In the genomic region with DNA sequence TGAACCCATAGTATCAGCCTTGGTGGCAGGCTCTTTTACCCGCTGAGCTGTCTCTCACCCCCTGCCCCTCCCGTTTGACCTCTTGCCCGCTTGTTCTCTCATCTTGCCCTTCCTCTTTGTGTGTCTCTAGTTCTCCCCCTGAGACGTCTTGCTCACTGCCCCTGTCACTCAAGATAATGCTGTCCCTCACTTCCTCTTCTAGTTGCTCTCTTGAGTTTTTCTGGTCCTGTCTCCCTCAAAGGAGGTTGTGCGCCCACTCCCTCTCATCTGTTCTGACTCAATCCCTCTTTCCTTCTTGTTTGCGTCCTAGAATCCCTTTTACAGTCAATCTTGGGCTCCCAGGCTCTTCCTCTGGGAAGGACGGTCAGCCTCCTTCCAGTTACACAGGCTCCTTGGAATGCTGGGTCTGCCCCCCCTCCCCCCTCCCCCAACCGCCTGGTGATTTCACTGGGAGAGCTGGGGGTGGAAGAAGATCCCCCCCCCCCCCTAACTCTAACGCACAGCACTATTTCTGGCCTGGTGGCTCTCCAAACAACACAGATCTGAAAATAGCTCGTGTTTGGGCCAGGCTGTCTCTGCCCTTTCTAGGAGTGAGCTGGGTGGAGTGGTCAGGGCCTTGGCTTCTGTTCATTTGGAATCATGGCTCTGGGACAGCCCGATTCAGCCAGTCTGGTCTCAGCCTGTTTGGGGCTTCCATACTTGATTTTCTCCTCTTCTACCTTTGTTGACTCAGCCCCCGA, we compare ENCODE assay signal across 8 mouse cellular contexts. TPM values are rescaled to one million over a fixed set of nuclear protein-coding genes. Genes with fewer than 3 reads are reported as not detected.
A peak's percentile ranks its signal among the peaks of the same experiment; 100 is the strongest.
DNase-seq lines count a peak whose midpoint lies in the region; ATAC-seq and TF ChIP-seq lines count a peak whose summit lies in the region.

No protein-coding gene starts in this region.

- TF ChIP-seq CTCF in intestine, postnatal 0 days (IDR thresholded peaks at IDR 0.05; ENCODE audit: low read depth) = no peak
- no peak for TF ChIP-seq CTCF in liver, postnatal 0 days (IDR thresholded peaks at IDR 0.05; ENCODE audit: low read depth)

- peaks cover 34% of the 10 kb centered on the region; the same call in 1 of the 2 replicates for H3K4me1 ChIP-seq in intestine, embryonic 14.5 days (replicated peaks; ENCODE audit: control insufficient read depth, insufficient read depth, low read length)
- 0 out of 2 replicates have a peak, but pooled peaks cover 7% of the 10 kb centered on the region for H3K4me1 ChIP-seq in intestine, postnatal 0 days (replicated peaks; ENCODE audit: control insufficient read depth, insufficient read depth, low read length)
- H3K4me1 ChIP-seq in heart, embryonic 13.5 days = peaks cover 74% of the 10 kb centered on the region
- H3K4me1 ChIP-seq in liver, postnatal 0 days (ENCODE audit: insufficient read depth) = peaks cover 41% of the 10 kb centered on the region

- TF ChIP-seq EP300 in liver, postnatal 0 days (IDR thresholded peaks at IDR 0.05; ENCODE audit: low read depth) = no peak

- no peak for DNase-seq in intestine, embryonic 14.5 days (ENCODE audit: low spot score)
- DNase-seq in cerebellum, postnatal 14 days = peak; percentile 53 to 65
- DNase-seq in liver, postnatal 0 days = no peak
- DNase-seq in testis, postnatal 14 days (ENCODE audit: low spot score) = peak; percentile 41
- DNase-seq in right cerebral cortex, postnatal 14 days = no peak
- DNase-seq in frontal cortex, adult 2 months (ENCODE audit: extremely low spot score in 1 of 2, low spot score in 1 of 2) = no peak

- H3K9me3 ChIP-seq in intestine, embryonic 14.5 days (ENCODE audit: control insufficient read depth, low read length) = no peaks in the 10 kb centered on the region
- no peaks in the 10 kb centered on the region for H3K9me3 ChIP-seq in intestine, postnatal 0 days (ENCODE audit: control insufficient read depth)
- H3K9me3 ChIP-seq in heart, embryonic 13.5 days = no peaks in the 10 kb centered on the region
- no peaks in the 10 kb centered on the region for H3K9me3 ChIP-seq in liver, postnatal 0 days (ENCODE audit: low read length)

- peak overlapping the region; percentile 33 for H3K27ac ChIP-seq in intestine, embryonic 14.5 days (ENCODE audit: low read depth)
- H3K27ac ChIP-seq in intestine, postnatal 0 days (ENCODE audit: low read depth, low read length) = no peak overlapping the region; the same call in 1 of the 2 replicates
- H3K27ac ChIP-seq in heart, embryonic 13.5 days (replicated peaks) = peak overlapping the region; percentile 94
- H3K27ac ChIP-seq in liver, postnatal 0 days (ENCODE audit: low read depth) = peak overlapping the region; percentile 48

- no peak overlapping the region for H3K4me3 ChIP-seq in intestine, embryonic 14.5 days (ENCODE audit: low read depth, low read length)
- no peak overlapping the region for H3K4me3 ChIP-seq in intestine, postnatal 0 days (ENCODE audit: low read depth, low read length)
- H3K4me3 ChIP-seq in heart, embryonic 13.5 days = no peak overlapping the region
- H3K4me3 ChIP-seq in liver, postnatal 0 days (ENCODE audit: low read depth, low read length) = no peak overlapping the region

- H3K9ac ChIP-seq in intestine, embryonic 14.5 days (ENCODE audit: low read length) = no peak overlapping the region
- no peak overlapping the region for H3K9ac ChIP-seq in intestine, postnatal 0 days (ENCODE audit: low read depth, low read length)
- peak overlapping the region; percentile 64 for H3K9ac ChIP-seq in heart, embryonic 13.5 days
- 0 out of 2 replicates have a peak overlapping the region, but pooled peaks have one; percentile 5 for H3K9ac ChIP-seq in liver, postnatal 0 days (replicated peaks)

- H3K4me2 ChIP-seq in intestine, embryonic 14.5 days (ENCODE audit: low read length) = no peak overlapping the region
- H3K4me2 ChIP-seq in intestine, postnatal 0 days (replicated peaks; ENCODE audit: low read depth) = no peak overlapping the region
- H3K4me2 ChIP-seq in heart, embryonic 13.5 days = peak overlapping the region; percentile 18; the same call in 1 of the 2 replicates
- H3K4me2 ChIP-seq in liver, postnatal 0 days (ENCODE audit: low read depth, low read length) = no peak overlapping the region

- H3K36me3 ChIP-seq in intestine, embryonic 14.5 days (ENCODE audit: control insufficient read depth, insufficient read depth, low read length) = no peaks in the 10 kb centered on the region
- no peaks in the 10 kb centered on the region for H3K36me3 ChIP-seq in intestine, postnatal 0 days (ENCODE audit: control insufficient read depth, insufficient read depth)
- no peaks in the 10 kb centered on the region for H3K36me3 ChIP-seq in heart, embryonic 13.5 days
- H3K36me3 ChIP-seq in liver, postnatal 0 days (replicated peaks; ENCODE audit: insufficient read depth, low read length) = no peaks in the 10 kb centered on the region

- 29% methylated on average over 12 of the region's 12 CpGs for WGBS in intestine, embryonic 14.5 days
- WGBS in intestine, postnatal 0 days = 42% methylated on average over 12 of the region's 12 CpGs
- 15% methylated on average over 12 of the region's 12 CpGs for WGBS in heart, embryonic 13.5 days
- 23% methylated on average over 12 of the region's 12 CpGs for WGBS in liver, postnatal 0 days (ENCODE audit: insufficient replicate concordance)

- ATAC-seq in intestine, embryonic 14.5 days (replicated peaks; ENCODE audit: low FRiP score, low TSS enrichment, low read depth) = no peak
- no peak for ATAC-seq in intestine, postnatal 0 days
- peak; percentile 35; the same call in 1 of the 2 replicates for ATAC-seq in heart, embryonic 13.5 days (ENCODE audit: extremely low read depth, insufficient number of reproducible peaks, low FRiP score, low TSS enrichment)
- no peak for ATAC-seq in liver, postnatal 0 days

- H3K27me3 ChIP-seq in intestine, embryonic 14.5 days (replicated peaks; ENCODE audit: control insufficient read depth, insufficient read depth, low read length) = no peaks in the 10 kb centered on the region
- H3K27me3 ChIP-seq in intestine, postnatal 0 days (replicated peaks; ENCODE audit: control insufficient read depth, insufficient read depth, low read length) = no peaks in the 10 kb centered on the region
- no peaks in the 10 kb centered on the region for H3K27me3 ChIP-seq in heart, embryonic 13.5 days (replicated peaks)
- no peaks in the 10 kb centered on the region for H3K27me3 ChIP-seq in liver, postnatal 0 days (ENCODE audit: insufficient read depth, low read length)

RNA-seq across cellular contexts. Expression of gene Serpine1, which starts 4.3 kb away (rescaled TPM):
- 0.34 and 0.36 TPM in 2 replicates for polyA plus RNA-seq in intestine, embryonic 14.5 days (2014; fragmentation: Nextera tagmentation; extraction: Ambion mirVana)
- polyA plus RNA-seq in intestine, postnatal 0 days (2015; fragmentation: Nextera tagmentation; extraction: Ambion mirVana) = 0.20 and 0.22 TPM in 2 replicates
- 0.74 and 0.92 TPM in 2 replicates for polyA plus RNA-seq in heart, embryonic 13.5 days (2015; fragmentation: Nextera tagmentation; extraction: Ambion mirVana)
- polyA plus RNA-seq in liver, postnatal 0 days (2015; fragmentation: Nextera tagmentation; extraction: Ambion mirVana) = 0.23 and 0.25 TPM in 2 replicates
- 1.9 and 2.5 TPM in 2 replicates for polyA plus RNA-seq in frontal cortex, adult 2 months (2012; rRNA removed)

RNA-seq across cellular contexts. Expression of gene Ap1s1, which starts 30.4 kb away (rescaled TPM):
- polyA plus RNA-seq in intestine, embryonic 14.5 days (2014; fragmentation: Nextera tagmentation; extraction: Ambion mirVana) = 188 and 189 TPM in 2 replicates
- polyA plus RNA-seq in intestine, postnatal 0 days (2015; fragmentation: Nextera tagmentation; extraction: Ambion mirVana) = 229 and 232 TPM in 2 replicates
- polyA plus RNA-seq in heart, embryonic 13.5 days (2015; fragmentation: Nextera tagmentation; extraction: Ambion mirVana) = 140 and 147 TPM in 2 replicates
- polyA plus RNA-seq in liver, postnatal 0 days (2015; fragmentation: Nextera tagmentation; extraction: Ambion mirVana) = 57.9 and 60.7 TPM in 2 replicates
- 263 and 311 TPM in 2 replicates for polyA plus RNA-seq in frontal cortex, adult 2 months (2012; rRNA removed)

RNA-seq across cellular contexts. Expression of gene Trim56, which starts 39.6 kb away (rescaled TPM):
- 8.5 and 9.7 TPM in 2 replicates for polyA plus RNA-seq in intestine, embryonic 14.5 days (2014; fragmentation: Nextera tagmentation; extraction: Ambion mirVana)
- 7.3 and 7.7 TPM in 2 replicates for polyA plus RNA-seq in intestine, postnatal 0 days (2015; fragmentation: Nextera tagmentation; extraction: Ambion mirVana)
- 4.9 and 6.9 TPM in 2 replicates for polyA plus RNA-seq in heart, embryonic 13.5 days (2015; fragmentation: Nextera tagmentation; extraction: Ambion mirVana)
- 6.4 and 7.4 TPM in 2 replicates for polyA plus RNA-seq in liver, postnatal 0 days (2015; fragmentation: Nextera tagmentation; extraction: Ambion mirVana)
- polyA plus RNA-seq in frontal cortex, adult 2 months (2012; rRNA removed) = 2.0 and 2.3 TPM in 2 replicates

RNA-seq across cellular contexts. Expression of gene Vgf, which starts 50.2 kb away (rescaled TPM):
- 0.36 and 0.53 TPM in 2 replicates for polyA plus RNA-seq in intestine, embryonic 14.5 days (2014; fragmentation: Nextera tagmentation; extraction: Ambion mirVana)
- 1.3 and 1.6 TPM in 2 replicates for polyA plus RNA-seq in intestine, postnatal 0 days (2015; fragmentation: Nextera tagmentation; extraction: Ambion mirVana)
- polyA plus RNA-seq in heart, embryonic 13.5 days (2015; fragmentation: Nextera tagmentation; extraction: Ambion mirVana) = 0.11 and 0.16 TPM in 2 replicates
- not detected in 2 replicates for polyA plus RNA-seq in liver, postnatal 0 days (2015; fragmentation: Nextera tagmentation; extraction: Ambion mirVana)
- 123 and 132 TPM in 2 replicates for polyA plus RNA-seq in frontal cortex, adult 2 months (2012; rRNA removed)

Comparison
In these comparisons a context has a peak if more than half of its experiments do, and no peak if none do; other contexts are left out.
1. DNase-seq: peak in cerebellum, postnatal 14 days (2 of 2) and testis, postnatal 14 days (single experiment); none in intestine, embryonic 14.5 days (single experiment), liver, postnatal 0 days (single experiment), right cerebral cortex, postnatal 14 days (single experiment) and frontal cortex, adult 2 months (0 of 2).
2. H3K9ac ChIP-seq: peak in heart, embryonic 13.5 days (single experiment) and liver, postnatal 0 days (single experiment); none in intestine, embryonic 14.5 days (single experiment) and intestine, postnatal 0 days (single experiment).